Mouse (Mus musculus): Measurements from ENCODE around the gene Podxl2.

The Podxl2 gene

GRCm38 (mm10) chr6:88803051-88803450, 71.8 kb downstream of the Podxl2 start:
- DNase-seq (ENCODE audit: low read depth, low spot score): no peak

- no peak for DNase-seq (ENCODE audit: low read depth, low spot score)
Measured at GRCm38 (mm10) chr6:88800735-88801134, 74.1 kb downstream of the Podxl2 start.

- DNase-seq (ENCODE audit: low read depth, low spot score): no peak
Measured at GRCm38 (mm10) chr6:88800191-88800590, 74.7 kb downstream of the Podxl2 start.

- no peak for DNase-seq (ENCODE audit: low read depth, low spot score)
Measured at GRCm38 (mm10) chr6:88794561-88794971, 80.3 kb downstream of the Podxl2 start.

GRCm38 (mm10) chr6:88793872-88794271, 81.0 kb downstream of the Podxl2 start:
- DNase-seq (ENCODE audit: low read depth, low spot score): no peak

- no peak for DNase-seq (ENCODE audit: low read depth, low spot score)
Measured at GRCm38 (mm10) chr6:88793243-88793642, 81.6 kb downstream of the Podxl2 start.
